Mouse (Mus musculus) brain, embryonic 14.5 days (tissue): Measurements from ENCODE around the gene Cracr2a.

Experiments
- CTCF ChIP-seq: fragments of 200-500 bp; IDR thresholded peaks from 2 replicates; pipeline ENCODE4 v1.5.1; 2012; ENCODE audit warnings: inconsistent platforms, mild to moderate bottlenecking, moderate library complexity, borderline replicate concordance; ENCODE audit not compliant: insufficient read depth, insufficient read length; ENCODE audit errors: extremely low read depth
- POLR2A ChIP-seq: fragments of 200-500 bp; IDR thresholded peaks from 2 replicates; pipeline ENCODE4 v1.6.1; 2012; ENCODE audit warnings: mild to moderate bottlenecking, inconsistent platforms, borderline replicate concordance; ENCODE audit not compliant: poor library complexity, insufficient read depth, insufficient read length, severe bottlenecking; ENCODE audit errors: extremely low read depth

DNA sequence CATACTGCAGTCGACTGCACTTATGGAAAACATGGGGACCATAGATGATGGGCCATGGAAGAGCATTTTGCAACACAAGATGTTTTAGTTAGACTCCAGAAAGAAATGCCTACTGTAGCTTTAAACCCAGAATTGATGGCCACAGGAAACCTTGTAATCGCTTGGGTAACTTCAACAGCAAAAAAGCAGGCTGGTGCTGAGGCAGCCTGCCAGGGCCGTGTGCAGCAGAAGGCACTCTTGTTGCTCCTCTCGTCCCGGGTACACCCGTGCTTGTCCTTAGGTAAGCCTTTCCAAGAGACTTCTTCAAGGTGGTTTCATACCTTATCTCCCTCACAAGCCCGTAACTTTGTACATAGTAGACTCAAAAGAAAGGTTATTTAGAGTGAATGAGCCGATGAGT lies 40.0 kb upstream of the Cracr2a start:
- TF ChIP-seq CTCF (no peak), POLR2A (no peak)
